Mouse (Mus musculus) testis, postnatal 10 days (tissue): ENCODE measurements at regions not wholly inside any gene's neighbourhood (a gene's known extent, or its start where the extent isn't known, plus 50 kb on each side); places are given as distances from the start of the nearest gene placed in this dataset.

Experiments
- DNase-seq: peaks from one replicate; pipeline ENCODE4 v3.0.0; 2021; ENCODE audit warnings: low spot score

DNA sequence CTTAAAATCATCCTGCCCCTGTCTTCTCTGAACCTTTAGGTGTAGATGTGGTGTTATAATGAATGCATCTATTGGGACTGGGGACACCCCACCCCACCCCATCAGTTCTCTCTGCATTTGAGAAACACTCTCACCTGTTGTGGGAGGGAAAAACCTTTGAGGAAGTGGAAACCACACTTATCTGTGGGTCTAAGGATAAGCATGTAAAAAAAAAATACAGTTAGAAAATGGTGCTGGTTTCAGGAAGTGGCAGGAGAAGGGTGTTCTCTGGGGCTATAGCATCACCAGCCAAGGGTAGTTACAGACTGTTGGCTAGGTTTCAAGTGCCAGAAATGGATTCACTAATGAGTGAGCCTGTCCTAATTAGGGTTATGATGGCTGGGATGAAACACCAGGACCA is 91.1 kb upstream of the Rbm19 start:
- DNase-seq: no peak

DNA sequence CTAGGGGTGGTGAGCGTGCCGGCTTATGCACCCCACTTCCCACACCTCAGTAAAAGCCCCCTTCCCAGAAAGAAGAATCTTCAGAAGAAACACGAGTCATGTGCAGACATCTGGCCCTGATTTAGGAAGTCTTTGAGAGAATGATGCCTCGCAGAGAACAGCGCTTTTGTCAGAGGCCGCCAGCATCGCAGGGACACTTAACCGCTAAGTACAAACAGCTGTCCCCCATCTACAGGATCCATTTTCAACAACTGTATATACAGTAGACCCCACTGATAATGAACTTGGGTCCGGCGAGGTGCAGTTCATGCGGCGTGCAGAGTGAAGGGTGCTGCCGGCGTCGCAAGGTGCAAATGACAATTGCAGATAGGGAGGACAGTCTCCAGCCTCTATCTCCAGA is 85.4 kb upstream of the Rbm19 start:
- DNase-seq: no peak

DNA sequence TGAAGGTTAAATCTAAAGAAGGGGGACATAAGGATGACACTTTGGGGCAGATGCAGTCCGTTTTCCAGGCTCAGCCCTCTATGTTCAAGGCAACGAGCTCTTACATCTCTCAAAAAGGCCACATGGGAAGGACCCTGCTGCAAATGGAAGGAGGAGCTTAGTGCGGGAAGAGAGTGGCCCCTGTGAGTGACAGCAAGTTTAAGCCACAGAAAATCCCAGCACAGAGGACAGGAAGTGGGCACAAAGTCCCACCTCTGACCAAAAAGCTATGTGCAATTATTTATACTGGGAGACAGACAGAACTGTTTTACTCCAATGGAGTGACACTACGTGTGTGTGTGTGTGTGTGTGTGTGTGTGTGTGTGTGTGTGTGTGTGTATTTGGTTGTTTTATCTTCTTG is 84.7 kb upstream of the Rbm19 start:
- DNase-seq: no peak

DNA sequence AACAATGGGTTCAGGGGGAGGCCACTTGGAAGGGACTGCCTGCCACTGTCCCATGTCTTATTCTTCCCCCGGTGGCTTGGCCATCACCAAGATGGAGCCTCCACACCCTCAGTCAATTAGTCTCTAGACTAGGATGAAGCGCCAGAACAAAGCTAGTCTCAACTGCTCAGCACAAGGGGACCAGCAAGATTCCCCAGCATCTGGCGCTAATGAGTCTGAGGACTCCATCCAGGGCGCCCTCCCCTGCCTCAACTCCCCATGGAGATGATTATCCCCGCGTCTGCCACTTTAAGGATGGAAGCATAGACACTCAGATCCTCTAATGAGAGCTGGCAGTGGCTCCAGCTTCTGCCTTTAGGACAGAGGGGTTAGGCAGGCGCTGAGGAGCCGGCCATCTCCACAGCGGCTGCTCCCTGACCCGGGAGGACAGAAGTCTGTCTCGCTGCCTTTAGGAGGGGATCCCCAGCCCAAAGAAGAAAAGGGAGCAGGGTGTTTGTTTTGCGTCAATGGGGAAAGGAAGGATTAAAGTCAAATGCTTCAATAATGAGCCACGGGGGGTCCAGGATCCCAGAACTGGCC is 81.7 kb upstream of the Rbm19 start:
- no peak for DNase-seq

DNA sequence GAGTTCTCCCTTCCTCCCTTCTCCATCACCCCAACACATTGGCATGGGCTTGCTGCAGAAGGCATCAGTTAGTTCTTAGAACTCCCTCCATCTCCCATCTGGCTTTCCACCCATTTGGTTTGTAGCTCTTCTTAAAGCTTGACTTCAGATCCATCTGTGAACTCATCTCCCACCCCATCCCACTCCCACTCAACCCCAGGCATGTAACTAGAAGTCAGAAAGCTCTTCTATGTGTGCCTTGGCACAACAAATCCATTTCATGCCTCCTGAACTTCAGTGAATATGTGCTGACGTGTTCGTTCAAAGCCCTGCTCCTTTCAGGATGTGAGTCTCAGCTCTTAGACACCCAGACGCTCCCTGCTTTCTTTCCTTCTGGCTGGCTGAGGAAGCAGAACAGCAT is 81.0 kb upstream of the Rbm19 start:
- no peak for DNase-seq

DNA sequence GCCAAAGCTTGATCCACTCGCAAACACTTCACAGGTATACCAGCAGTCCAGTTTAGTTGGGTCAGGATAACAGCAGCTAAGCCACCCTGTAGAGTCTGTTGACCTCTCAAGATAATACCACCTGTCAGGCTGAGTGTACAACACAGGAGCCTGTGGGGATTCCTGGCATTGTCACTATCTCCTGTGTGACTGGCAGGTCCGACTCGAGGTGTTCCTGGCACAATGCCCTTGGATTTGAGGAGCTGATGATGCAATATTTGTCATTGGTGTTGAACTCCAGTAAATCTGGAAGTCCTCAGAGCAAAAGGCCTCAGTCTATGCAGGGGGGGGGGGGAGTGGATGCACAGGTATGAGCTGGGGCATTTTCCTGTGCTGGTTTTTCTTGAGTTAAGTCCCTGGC is 78.5 kb upstream of the Rbm19 start:
- DNase-seq: no peak

DNA sequence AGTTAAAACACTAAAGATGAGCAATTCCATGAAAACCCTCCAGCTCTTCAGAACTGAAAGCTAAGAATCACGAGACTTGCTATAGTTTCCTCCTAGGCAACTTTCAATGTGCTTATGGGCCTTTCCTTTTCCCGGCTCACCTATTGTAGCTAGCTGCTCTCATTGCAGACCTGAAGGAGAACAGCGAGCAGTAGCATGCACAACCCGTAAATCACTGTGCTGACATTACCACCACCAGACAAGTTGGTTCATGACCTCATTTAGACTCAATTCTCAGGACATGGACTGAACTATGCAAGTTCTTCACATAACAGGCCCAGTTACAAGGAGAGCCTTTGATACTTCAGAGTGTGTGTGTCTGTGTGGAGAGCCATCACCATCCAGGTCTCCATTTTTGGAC is 72.5 kb upstream of the Rbm19 start:
- no peak for DNase-seq

DNA sequence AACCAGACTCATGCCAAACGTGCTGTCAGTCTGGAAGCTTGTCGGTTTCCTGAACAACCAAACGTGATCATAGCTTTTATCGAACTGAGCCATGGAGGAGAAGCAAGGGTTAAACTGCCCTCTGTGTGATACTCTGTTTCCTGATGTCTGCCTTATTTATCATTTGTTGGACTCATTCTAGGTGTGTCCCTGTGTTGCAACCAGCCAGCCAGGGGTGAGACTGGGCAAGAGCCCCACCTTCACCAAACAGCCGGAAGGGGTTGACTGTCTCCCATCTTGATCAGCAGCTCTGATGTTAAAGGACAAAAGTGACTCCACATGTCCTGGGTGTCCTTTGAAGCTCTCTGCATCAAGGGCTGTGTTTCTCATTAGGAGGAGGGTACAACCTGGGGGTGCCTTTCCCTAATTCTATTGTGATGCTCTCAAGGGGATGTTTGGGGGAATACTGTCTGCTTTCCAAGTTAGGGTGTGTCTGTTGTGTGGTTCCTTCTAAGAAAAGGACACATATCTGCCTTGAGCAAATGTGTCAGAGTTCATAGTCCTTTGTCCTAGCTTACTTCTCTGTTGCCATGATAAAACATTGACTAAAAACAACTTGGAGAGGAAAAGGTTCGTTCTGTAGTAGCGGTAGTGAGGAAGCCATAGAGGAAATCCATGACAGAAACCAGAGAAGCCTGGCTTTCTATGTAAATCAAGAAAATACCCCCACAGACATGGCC is 67.0 kb upstream of the Rbm19 start:
- DNase-seq: no peak

DNA sequence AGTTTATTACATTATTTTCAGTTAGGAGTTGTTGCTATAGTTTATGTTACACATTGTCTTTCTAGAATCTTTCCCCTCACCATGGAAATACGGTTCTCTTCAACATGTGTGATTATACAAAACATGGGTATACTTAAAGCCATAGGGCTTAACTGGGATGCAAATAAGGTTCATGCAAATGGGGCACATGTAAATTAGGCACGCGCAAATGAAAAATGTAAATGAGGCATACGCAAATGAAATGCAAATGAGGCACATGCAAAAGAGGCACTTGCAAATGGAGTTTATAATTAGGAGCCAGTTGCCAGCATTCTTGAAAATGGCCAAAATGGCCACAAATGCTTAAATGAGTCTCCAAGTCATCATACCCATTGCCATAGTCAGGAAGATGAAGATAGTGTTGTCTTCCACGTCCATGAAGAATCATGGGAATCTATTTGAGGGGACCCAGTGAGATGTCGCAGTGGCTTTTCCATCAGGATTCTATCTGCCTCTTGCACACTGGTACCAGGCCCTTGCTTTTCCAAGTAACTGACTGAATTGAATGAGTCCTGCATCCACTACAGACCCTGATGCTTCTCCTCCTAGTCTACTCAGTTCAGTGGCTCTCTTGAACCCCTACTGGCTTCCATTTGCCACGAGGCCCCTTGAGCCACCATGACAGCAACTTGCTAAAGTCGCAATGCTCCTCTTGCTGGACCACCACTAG is 65.4 kb upstream of the Rbm19 start:
- DNase-seq: no peak

DNA sequence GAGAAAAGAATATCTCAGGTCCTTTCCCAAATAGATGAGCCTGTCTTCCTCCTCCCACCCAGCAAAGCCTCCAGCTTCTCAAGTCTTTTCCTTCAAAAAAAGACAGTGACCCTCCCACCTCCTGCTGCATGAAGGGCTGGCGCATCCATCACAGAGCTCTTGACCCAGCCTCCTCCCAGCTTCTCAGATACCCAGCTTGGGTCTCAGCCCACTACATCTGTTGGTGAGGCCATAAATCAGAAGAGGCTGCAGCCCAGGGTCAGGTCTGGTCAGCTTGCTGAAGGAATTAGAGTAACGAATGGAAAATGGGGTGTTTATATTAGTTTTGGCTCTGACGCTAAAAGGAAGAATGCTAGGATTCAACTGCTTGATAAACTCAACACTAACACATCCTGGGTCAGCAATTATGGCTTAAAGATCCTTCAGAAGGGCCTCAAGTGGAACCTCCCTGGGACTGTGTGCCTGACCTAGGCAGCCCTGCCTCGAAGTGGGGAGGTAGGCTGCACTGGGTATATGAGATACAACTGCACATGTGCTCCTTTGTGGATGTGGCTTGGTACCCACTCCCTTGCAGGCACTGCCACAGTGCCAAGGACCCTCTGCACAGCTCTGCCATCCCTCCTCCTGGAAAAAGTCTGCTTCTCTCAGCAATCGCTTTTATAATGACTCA is 61.6 kb upstream of the Rbm19 start:
- DNase-seq: no peak
